Mouse (Mus musculus): ENCODE measurements around the gene Plxna2.

DNA sequence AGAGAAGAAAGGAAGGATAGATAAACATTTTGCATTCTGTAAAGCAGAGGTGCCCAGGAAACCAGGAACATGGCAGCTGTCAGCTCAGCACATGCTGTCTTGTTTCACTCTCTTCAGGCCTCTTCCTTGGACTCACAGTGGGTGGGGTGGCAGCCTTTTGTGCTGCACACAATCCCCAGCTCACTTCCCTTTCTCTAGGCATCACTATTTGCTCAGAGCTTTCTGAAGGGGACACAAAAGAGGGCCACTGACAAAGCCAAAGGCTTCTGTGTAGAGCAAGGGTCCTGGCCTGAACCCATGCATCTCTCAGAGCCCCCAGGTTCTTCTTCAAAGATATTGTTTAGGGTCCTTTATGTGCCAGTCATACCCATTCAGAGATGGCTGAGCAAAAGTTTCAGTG is 45.0 kb downstream of the Plxna2 start:
- TF ChIP-seq CTCF (IDR thresholded peaks at IDR 0.05; ENCODE audit: extremely low read depth, insufficient read depth, low read length): no peak
- TF ChIP-seq POLR2A (IDR thresholded peaks at IDR 0.05; ENCODE audit: extremely low read depth, insufficient read depth, low read length): no peak

All from cortical plate, adult 2 months (tissue).